Mouse (Mus musculus) ES-E14 (cell line): ENCODE results near the gene Phldb2. TPM values are rescaled to one million over a fixed set of nuclear protein-coding genes. Genes with fewer than 3 reads are reported as not detected.

Experiments used
- DNase-seq: peaks from one replicate; pipeline ENCODE4 v3.0.0-alpha.2; 2013; ENCODE audit warnings: low read depth, low spot score
- H3K27ac ChIP-seq: 2 replicates; pipeline ENCODE4 v1.5.1; 2012; ENCODE audit warnings: low read depth, mild to moderate bottlenecking, low read length, moderate library complexity, mixed read lengths; ENCODE audit not compliant: poor library complexity, insufficient read depth, severe bottlenecking
- H3K36me3 ChIP-seq: 2 replicates; pipeline ENCODE4 v1.6.1; 2012; ENCODE audit warnings: mild to moderate bottlenecking, low read length, moderate library complexity, mixed read lengths; ENCODE audit not compliant: control insufficient read depth, poor library complexity, insufficient read depth, severe bottlenecking
- H3K4me1 ChIP-seq, 2 experiments: fragments of 150-350 bp in 1 of 2; sonication (generic) in 1 of 2; 2 replicates each; pipeline ENCODE4 v1.6.1; 2012; ENCODE audit warnings: low read length in 2 of 2, mild to moderate bottlenecking in 1 of 2, mixed read lengths in 1 of 2; ENCODE audit not compliant: control insufficient read depth in 2 of 2, insufficient read depth in 2 of 2, poor library complexity in 1 of 2
- H3K4me3 ChIP-seq, 2 experiments: fragments of 150-350 bp in 1 of 2; sonication (generic) in 1 of 2; 2 replicates each; pipeline ENCODE4 v1.5.1; 2012; ENCODE audit warnings: low read length in 2 of 2, low read depth in 1 of 2, mild to moderate bottlenecking in 1 of 2, mixed read lengths in 1 of 2; ENCODE audit not compliant: insufficient read depth in 1 of 2, poor library complexity in 1 of 2, severe bottlenecking in 1 of 2
- H3K9ac ChIP-seq: 2 replicates; pipeline ENCODE4 v1.6.1; 2012; ENCODE audit warnings: low read depth, mild to moderate bottlenecking, low read length, mixed read lengths; ENCODE audit not compliant: poor library complexity, insufficient read depth, severe bottlenecking
- H3K9me3 ChIP-seq: fragments of 150-350 bp; sonication (generic); 2 replicates; pipeline ENCODE4 v1.6.1; 2012; ENCODE audit warnings: low read depth, mild to moderate bottlenecking, low read length; ENCODE audit not compliant: control insufficient read depth, insufficient read depth
- CHD2 ChIP-seq: IDR thresholded peaks from 2 replicates; pipeline ENCODE4 v1.6.1; 2014; ENCODE audit warnings: mild to moderate bottlenecking, low read depth, low read length, inconsistent platforms
- HCFC1 ChIP-seq: IDR thresholded peaks from 2 replicates; pipeline ENCODE4 v1.6.1; 2012; ENCODE audit warnings: low read length, inconsistent platforms, borderline replicate concordance; ENCODE audit not compliant: insufficient read depth
- MAFK ChIP-seq: IDR thresholded peaks from 2 replicates; pipeline ENCODE4 v1.6.1; 2014; ENCODE audit warnings: mild to moderate bottlenecking, low read depth, low read length, inconsistent platforms; ENCODE audit not compliant: insufficient read depth
- ZC3H11A ChIP-seq: IDR thresholded peaks from 2 replicates; pipeline ENCODE4 v1.6.1; 2012; ENCODE audit warnings: low read depth, mild to moderate bottlenecking, inconsistent platforms, low read length, borderline replicate concordance
- ZNF384 ChIP-seq: IDR thresholded peaks from 2 replicates; pipeline ENCODE4 v1.6.1; 2012; ENCODE audit warnings: low read depth, low read length, inconsistent platforms
- in situ Hi-C, 2 experiments: fragments of 600-800 bp; cut with MboI; formaldehyde crosslinking; loops; one replicate each; pipeline ENCODE4 v1.15.1; 2025; ENCODE audit warnings: low sequenced_read_pairs in 2 of 2, inconsistent platforms in 1 of 2; ENCODE audit not compliant: unreplicated experiment in 2 of 2
- total RNA-seq: library from RNA; depleted of rRNA; stranded (reverse); fragments of 300-350 nt; gene quantifications from 2 replicates; pipeline ENCODE4 v1.2.3, GENCODE M21; 2012

The Phldb2 gene
- total RNA-seq, 1 experiment = 36.2 TPM

DNA sequence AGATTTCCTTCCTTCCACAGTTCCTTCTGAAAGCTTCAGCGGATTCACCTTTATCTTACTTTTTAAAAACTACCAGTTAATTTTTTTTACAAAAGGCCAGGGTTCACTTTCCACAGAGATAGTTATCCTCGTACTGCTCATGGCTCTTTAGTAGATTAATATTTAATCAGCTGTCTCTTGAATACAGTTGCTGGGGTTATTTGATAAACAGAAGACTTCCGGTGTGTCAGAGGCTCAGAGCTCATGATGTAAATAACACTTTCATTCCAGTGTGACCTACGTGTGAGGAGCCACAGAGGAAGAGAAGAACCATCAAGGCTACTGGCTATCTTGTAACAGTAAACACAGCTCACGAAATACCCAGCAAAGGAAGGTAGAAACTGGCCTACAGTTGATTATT lies 13.2 kb upstream of the Phldb2 start:
- TF ChIP-seq ZC3H11A = no peak
- TF ChIP-seq ZNF384 = no peak
- no peak for DNase-seq
- Histone ChIP-seq H3K9me3 (no peaks in the 10 kb centered on the region), H3K4me3 (no peak overlapping the region), H3K9ac (no peak overlapping the region), H3K36me3 (no peaks in the 10 kb centered on the region), H3K4me1 (no peaks in the 10 kb centered on the region), H3K27ac (no peak overlapping the region)
- in situ Hi-C loops = no loop called here

DNA sequence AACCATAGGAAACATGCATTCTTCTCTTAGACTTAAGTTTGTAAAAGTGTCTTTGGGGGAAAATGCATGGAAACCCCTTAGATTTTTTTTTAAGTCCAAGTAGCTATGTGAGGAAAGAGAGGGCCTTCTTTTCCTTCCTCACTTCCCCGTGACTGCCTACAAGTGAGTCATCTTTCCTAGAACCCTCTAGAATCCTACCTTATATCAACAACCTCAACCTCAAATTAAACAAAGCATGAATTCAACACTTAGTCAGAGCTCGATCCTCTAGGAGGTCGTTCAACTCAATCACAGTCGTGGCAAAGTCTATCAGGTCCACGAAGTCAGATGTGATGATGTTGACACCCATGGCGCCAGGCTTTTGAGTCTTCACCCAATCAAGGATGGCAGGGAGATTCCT lies 11.4 kb upstream of the Phldb2 start:
- H3K9me3 ChIP-seq = no peaks in the 10 kb centered on the region
- DNase-seq = no peak
- no peak overlapping the region for H3K9ac ChIP-seq
- in situ Hi-C loops = no loop called here
- H3K4me3 ChIP-seq = no peak overlapping the region
- no peaks in the 10 kb centered on the region for H3K4me1 ChIP-seq
- TF ChIP-seq MAFK (no peak), ZC3H11A (no peak), ZNF384 (no peak), CHD2 (no peak), HCFC1 (no peak)
- no peaks in the 10 kb centered on the region for H3K36me3 ChIP-seq
- no peak overlapping the region for H3K27ac ChIP-seq

DNA sequence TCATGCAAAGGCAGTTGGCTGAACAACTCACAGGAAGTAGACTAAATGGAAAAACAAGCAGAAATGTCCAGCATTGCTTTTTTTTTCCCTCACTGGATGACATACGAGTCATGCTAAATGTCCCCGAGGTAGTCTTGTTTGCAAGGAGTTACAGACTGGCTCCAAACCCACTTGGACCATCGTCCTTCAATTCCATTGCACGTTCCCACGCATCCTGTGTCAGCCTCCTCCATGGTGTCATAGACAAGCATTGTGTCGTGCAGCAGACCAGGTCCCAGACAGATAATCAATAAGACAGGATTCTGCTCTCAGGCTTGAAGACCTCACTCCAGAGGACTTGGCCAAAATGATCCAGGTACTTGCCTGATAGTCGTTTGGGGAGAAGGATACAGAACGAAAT lies 10.4 kb upstream of the Phldb2 start:
- in situ Hi-C loops = no loop called here
- H3K4me1 ChIP-seq = no peaks in the 10 kb centered on the region
- H3K9me3 ChIP-seq = no peaks in the 10 kb centered on the region
- DNase-seq = no peak
- TF ChIP-seq ZNF384 (no peak), ZC3H11A (no peak), MAFK (no peak), CHD2 (no peak), HCFC1 (no peak)
- H3K9ac ChIP-seq = no peak overlapping the region
- no peaks in the 10 kb centered on the region for H3K36me3 ChIP-seq
- H3K4me3 ChIP-seq = no peak overlapping the region
- no peak overlapping the region for H3K27ac ChIP-seq

DNA sequence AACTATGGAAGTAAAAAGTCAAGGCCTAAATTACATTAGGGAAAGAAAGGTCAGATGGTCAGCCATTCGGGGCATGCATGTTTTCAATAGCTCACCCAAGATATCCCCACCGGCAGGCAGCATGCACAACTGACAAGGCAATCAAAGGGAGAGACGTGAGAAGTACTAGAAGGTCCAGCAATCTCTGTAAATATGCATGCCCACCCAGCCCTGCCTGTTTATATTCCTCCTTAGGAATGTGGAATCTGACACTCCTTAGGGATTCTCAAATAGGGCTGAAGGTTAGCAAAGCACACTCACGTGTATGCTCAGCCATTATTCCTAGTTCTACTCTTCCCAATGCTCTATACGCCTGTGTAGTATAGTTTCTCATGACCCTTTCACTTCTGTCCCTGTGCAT lies 9.7 kb upstream of the Phldb2 start:
- Histone ChIP-seq H3K36me3 (no peaks in the 10 kb centered on the region), H3K9ac (no peak overlapping the region), H3K9me3 (no peaks in the 10 kb centered on the region), H3K4me1 (no peaks in the 10 kb centered on the region), H3K27ac (no peak overlapping the region), H3K4me3 (no peak overlapping the region)
- in situ Hi-C loops = no loop called here
- DNase-seq = no peak
- TF ChIP-seq MAFK (no peak), HCFC1 (no peak), ZNF384 (no peak), CHD2 (no peak), ZC3H11A (no peak)

DNA sequence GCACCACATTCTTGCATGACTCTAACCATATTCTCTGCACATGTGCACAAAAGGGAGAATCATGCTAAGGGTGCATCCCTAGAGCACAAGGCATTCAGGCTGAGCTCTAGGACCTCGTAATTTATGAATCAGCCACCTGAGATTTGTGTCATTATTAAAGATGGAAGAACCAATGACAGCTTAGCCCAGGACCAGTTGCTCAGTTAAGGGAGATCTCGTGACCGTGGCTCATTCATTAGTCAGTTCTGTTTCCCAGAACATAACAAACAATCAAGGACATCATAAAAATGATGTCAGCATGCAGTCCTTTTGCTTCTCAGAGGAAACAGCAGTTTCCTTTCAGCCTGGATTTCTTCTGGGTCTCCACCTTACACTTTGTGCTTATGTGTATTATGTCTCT lies 7.6 kb upstream of the Phldb2 start:
- DNase-seq = no peak
- in situ Hi-C loops = no loop called here
- Histone ChIP-seq H3K9me3 (no peaks in the 10 kb centered on the region), H3K36me3 (no peaks in the 10 kb centered on the region), H3K9ac (no peak overlapping the region), H3K4me3 (no peak overlapping the region), H3K27ac (no peak overlapping the region), H3K4me1 (no peaks in the 10 kb centered on the region)
- no peak for TF ChIP-seq CHD2
- TF ChIP-seq HCFC1 = no peak
- TF ChIP-seq ZNF384 = no peak
- no peak for TF ChIP-seq ZC3H11A
- TF ChIP-seq MAFK = no peak
